Mouse (Mus musculus) intestine, embryonic 15.5 days (tissue): ENCODE measurements around the gene Ssb. TPM values are rescaled to one million over a fixed set of nuclear protein-coding genes. Genes with fewer than 3 reads are reported as not detected.

Source experiments
- ATAC-seq: fragments of 200-750 bp; cut with Nextera tagmentation; 2 replicates; pipeline ENCODE4 v1.8.0; 2017; ENCODE audit warnings: moderate TSS enrichment, moderate library complexity
- H3K27ac ChIP-seq: fragments of 300-500 bp; sonication (generic); 2 replicates; pipeline ENCODE4 v1.5.1; 2015; ENCODE audit warnings: mild to moderate bottlenecking, inconsistent platforms
- H3K27me3 ChIP-seq: fragments of 300-500 bp; sonication (generic); replicated peaks from 2 replicates; pipeline ENCODE4 v1.6.1; 2015; ENCODE audit warnings: inconsistent platforms
- H3K36me3 ChIP-seq: fragments of 300-500 bp; sonication (generic); 2 replicates; pipeline ENCODE4 v1.6.1; 2015; ENCODE audit warnings: inconsistent platforms
- H3K4me1 ChIP-seq: fragments of 300-500 bp; sonication (generic); replicated peaks from 2 replicates; pipeline ENCODE4 v1.6.1; 2015; ENCODE audit warnings: inconsistent platforms
- H3K4me2 ChIP-seq: fragments of 300-500 bp; sonication (generic); replicated peaks from 2 replicates; pipeline ENCODE4 v1.6.1; 2015; ENCODE audit warnings: mild to moderate bottlenecking, inconsistent platforms
- H3K4me3 ChIP-seq: fragments of 300-500 bp; sonication (generic); replicated peaks from 2 replicates; pipeline ENCODE4 v1.5.1; 2015; ENCODE audit warnings: inconsistent platforms
- H3K9ac ChIP-seq: fragments of 300-500 bp; sonication (generic); 2 replicates; pipeline ENCODE4 v1.6.1; 2015; ENCODE audit warnings: inconsistent platforms
- H3K9me3 ChIP-seq: fragments of 300-500 bp; sonication (generic); 2 replicates; pipeline ENCODE4 v1.6.1; 2016; ENCODE audit warnings: inconsistent platforms
- WGBS: fragments of 180-500 bp; shearing (Covaris S2); methylation state at CpG from one replicate; pipeline ENCODE4 v1.1.7; 2015; 5-methylcytosine and 5-hydroxymethylcytosine counted together
- polyA plus RNA-seq: library from polyadenylated mRNA; unstranded; fragments of >200 nt; fragmentation: Nextera tagmentation; extraction: Ambion mirVana; gene quantifications from 2 replicates; pipeline ENCODE4 v1.2.1, GENCODE M21; 2015

The Ssb gene
- polyA plus RNA-seq, 1 experiment from 2014 or later: 358 TPM

DNA sequence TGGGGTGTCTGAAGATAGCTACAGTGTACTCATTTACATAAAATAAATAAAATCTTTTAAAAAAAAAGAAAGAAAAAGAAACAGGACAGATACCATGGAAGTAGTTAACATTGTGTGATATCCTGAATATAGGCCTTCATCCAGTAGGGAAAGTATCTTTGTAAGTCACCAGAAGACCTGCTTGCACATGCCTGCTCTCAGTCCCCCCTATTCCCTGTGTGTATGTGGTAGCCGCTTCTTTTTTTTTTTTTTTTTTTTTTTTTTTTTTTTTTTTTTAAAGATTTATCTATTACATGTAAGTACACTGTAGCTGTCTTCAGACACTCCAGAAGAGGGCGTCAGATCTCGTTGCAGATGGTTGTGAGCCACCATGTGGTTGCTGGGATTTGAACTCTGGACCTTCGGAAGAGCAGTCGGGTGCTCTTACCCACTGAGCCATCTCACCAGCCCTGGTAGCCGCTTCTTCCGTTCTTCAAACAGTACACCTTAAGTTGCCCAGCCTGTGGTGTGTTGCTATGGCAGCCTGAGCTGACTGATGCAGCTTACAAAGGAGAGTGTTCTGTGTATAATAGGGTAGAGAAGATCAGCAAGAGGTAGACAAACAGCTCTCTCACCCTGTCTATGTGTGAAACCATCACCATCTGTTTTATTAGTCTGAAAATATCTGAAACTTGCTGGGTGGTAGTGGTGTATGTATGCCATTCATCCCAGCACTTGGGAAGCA, 24.0 kb upstream of the Ssb start:
- 0 out of 2 replicates have a peak, but pooled peaks have one; percentile 23 for ATAC-seq
- Histone ChIP-seq H3K9ac (no peak overlapping the region), H3K9me3 (no peaks in the 10 kb centered on the region), H3K27ac (no peak overlapping the region), H3K4me1 (no peaks in the 10 kb centered on the region), H3K27me3 (no peaks in the 10 kb centered on the region), H3K36me3 (0 out of 2 replicates have a peak, but pooled peaks cover 12% of the 10 kb centered on the region), H3K4me3 (no peak overlapping the region), H3K4me2 (no peak overlapping the region)
- WGBS: 75% methylated on average over 7 of the region's 7 CpGs

DNA sequence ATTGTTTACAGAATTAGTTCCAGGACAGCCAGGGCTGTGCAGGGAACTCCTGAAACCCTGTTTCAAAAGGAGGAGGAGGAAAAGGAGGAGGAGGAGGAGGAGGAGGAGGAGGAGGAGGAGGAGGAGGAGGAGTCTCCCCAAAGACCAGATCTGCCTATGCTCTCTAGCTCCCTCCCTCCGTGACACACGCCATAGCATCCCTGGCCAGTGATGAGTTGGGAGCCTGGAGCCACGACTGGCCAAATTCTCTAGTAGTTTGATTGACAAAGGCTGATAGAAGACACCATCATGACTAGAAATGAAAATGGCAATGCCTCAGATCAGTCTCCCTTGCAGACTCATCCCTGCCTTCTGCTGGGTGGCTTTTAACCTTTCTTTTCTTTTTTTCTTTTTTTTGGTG, 23.4 kb upstream of the Ssb start:
- Histone ChIP-seq H3K27ac (no peak overlapping the region), H3K36me3 (0 out of 2 replicates have a peak, but pooled peaks cover 12% of the 10 kb centered on the region), H3K4me2 (no peak overlapping the region), H3K27me3 (no peaks in the 10 kb centered on the region), H3K4me3 (no peak overlapping the region), H3K9ac (no peak overlapping the region), H3K4me1 (no peaks in the 10 kb centered on the region), H3K9me3 (no peaks in the 10 kb centered on the region)
- ATAC-seq: 0 out of 2 replicates have a peak, but pooled peaks have one; percentile 8
- WGBS: 40% methylated on average over 3 of the region's 3 CpGs

DNA sequence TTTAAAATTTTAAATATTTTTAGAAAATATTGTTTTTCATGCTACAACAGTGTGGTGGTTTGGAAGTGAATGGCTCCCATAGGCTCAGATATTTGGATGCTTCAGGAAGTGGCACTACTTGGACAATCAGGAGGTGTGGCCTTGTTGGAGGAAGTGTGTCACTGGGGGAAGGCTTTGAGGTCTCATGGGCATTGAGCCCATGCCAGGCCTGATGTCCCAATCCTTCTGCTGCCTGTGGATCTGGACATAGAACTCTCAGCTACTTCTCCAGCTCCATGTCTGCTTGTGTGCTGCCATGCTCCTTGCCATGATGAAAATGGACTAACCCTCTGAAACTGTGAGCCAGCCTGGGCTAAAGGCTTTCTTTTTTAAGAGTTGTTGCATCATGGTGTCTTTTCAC, 22.7 kb upstream of the Ssb start:
- no peak for ATAC-seq
- Histone ChIP-seq H3K27ac (no peak overlapping the region), H3K27me3 (no peaks in the 10 kb centered on the region), H3K4me2 (no peak overlapping the region), H3K9me3 (no peaks in the 10 kb centered on the region), H3K9ac (no peak overlapping the region), H3K4me3 (no peak overlapping the region), H3K36me3 (0 out of 2 replicates have a peak, but pooled peaks cover 11% of the 10 kb centered on the region), H3K4me1 (no peaks in the 10 kb centered on the region)

DNA sequence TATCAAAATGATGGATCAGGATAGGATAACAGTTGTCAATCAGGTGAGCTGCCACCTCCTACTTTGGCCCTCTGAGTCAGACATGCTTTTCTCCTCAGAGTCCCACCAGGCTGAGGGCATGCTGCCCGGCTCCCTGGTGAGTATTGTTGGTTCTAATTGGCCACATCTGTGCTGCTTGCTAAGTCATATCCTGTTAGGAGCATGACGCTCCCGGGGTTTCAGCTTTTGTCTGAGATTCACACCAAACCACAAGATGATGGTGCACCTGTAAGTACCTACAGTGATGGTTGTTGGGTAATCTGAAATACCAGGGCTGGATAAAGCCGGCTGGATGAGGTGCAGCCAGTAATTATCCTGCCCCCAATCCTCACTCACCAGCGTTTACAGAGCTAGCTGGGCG, 21.1 kb upstream of the Ssb start:
- no peak overlapping the region for H3K9ac ChIP-seq
- H3K9me3 ChIP-seq: no peaks in the 10 kb centered on the region
- no peaks in the 10 kb centered on the region for H3K27me3 ChIP-seq
- H3K27ac ChIP-seq: no peak overlapping the region
- 36% methylated on average over 6 of the region's 6 CpGs for WGBS
- H3K4me3 ChIP-seq: no peak overlapping the region
- H3K36me3 ChIP-seq: 0 out of 2 replicates have a peak, but pooled peaks cover 3% of the 10 kb centered on the region
- H3K4me2 ChIP-seq: no peak overlapping the region
- ATAC-seq: no peak
- no peaks in the 10 kb centered on the region for H3K4me1 ChIP-seq

DNA sequence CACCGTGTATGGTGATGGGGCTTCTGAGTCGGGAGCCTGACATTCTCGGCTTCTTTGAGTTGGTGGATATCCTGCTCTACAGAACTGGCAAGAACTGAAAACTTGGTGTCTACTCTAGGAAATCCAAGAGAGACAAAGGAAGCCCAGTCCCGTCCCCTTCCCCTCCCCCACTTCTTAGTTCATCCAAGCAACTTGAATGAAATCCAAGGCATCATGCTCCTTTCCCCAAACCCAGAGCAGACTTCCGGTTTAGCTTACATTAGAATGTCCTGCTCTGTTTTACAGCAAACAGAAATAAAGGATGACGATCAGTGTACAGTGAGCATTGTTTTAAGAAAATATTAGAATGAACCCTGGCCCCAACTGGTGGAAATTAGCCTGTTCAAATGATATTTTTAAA, 12.1 kb upstream of the Ssb start:
- no peak for ATAC-seq
- peak overlapping the region; percentile 22; the same call in 1 of the 2 replicates for H3K27ac ChIP-seq
- no peak overlapping the region for H3K9ac ChIP-seq
- no peak overlapping the region for H3K4me2 ChIP-seq
- no peaks in the 10 kb centered on the region for H3K27me3 ChIP-seq
- no peak overlapping the region for H3K4me3 ChIP-seq
- H3K4me1 ChIP-seq: no peaks in the 10 kb centered on the region
- WGBS: 68% methylated on average over 6 of the region's 6 CpGs
- H3K9me3 ChIP-seq: no peaks in the 10 kb centered on the region
- no peaks in the 10 kb centered on the region for H3K36me3 ChIP-seq

- Histone ChIP-seq H3K4me2 (no peak overlapping the region), H3K36me3 (no peaks in the 10 kb centered on the region), H3K4me3 (no peak overlapping the region), H3K27ac (no peak overlapping the region), H3K4me1 (no peaks in the 10 kb centered on the region), H3K9me3 (no peaks in the 10 kb centered on the region), H3K27me3 (no peaks in the 10 kb centered on the region), H3K9ac (no peak overlapping the region)
- WGBS: 69% methylated on average over 2 of the region's 2 CpGs
- ATAC-seq: peak; percentile 46
These were observed 9.8 kb upstream of the Ssb start for GRCm38 (mm10) chr2:69851427-69852058.

DNA sequence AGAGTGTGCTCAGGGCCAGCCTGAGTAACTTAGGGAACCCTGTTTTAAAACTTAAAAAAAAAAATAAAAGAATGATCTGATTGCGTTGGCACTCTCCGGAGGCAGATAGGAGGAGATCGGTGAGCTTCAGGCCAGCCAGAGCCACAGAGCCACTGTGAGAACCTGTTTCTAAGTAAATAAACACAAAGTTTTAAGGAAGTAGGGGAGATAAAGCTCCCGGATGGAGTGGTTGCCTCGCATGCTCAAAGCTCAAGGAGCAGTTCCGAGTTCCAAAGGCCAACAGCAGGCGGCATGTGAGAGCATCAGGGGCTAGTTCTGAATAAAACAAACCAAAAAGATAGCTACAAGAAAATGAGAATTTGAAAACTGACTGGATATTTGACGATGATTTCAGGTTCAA, 5.0 kb upstream of the Ssb start:
- Histone ChIP-seq H3K27ac (0 out of 2 replicates have a peak overlapping the region, but pooled peaks have one; percentile 22), H3K4me3 (no peak overlapping the region), H3K4me2 (no peak overlapping the region), H3K36me3 (no peaks in the 10 kb centered on the region), H3K9me3 (no peaks in the 10 kb centered on the region), H3K4me1 (0 out of 2 replicates have a peak, but pooled peaks cover 4% of the 10 kb centered on the region), H3K9ac (no peak overlapping the region), H3K27me3 (no peaks in the 10 kb centered on the region)
- WGBS: 35% methylated on average over 8 of the region's 8 CpGs
- ATAC-seq: peak; percentile 75

- Histone ChIP-seq H3K4me2 (no peak overlapping the region), H3K27me3 (no peaks in the 10 kb centered on the region), H3K27ac (no peak overlapping the region), H3K4me3 (no peak overlapping the region), H3K9ac (no peak overlapping the region), H3K4me1 (0 out of 2 replicates have a peak, but pooled peaks cover 4% of the 10 kb centered on the region), H3K36me3 (no peaks in the 10 kb centered on the region), H3K9me3 (no peaks in the 10 kb centered on the region)
- WGBS: 82% methylated on average over 1 of the region's 1 CpGs
- ATAC-seq: no peak
These were observed 3.5 kb upstream of the Ssb start for GRCm38 (mm10) chr2:69857882-69858281.

GRCm38 (mm10) chr2:69860972-69861452, 350 bp upstream of the Ssb start:
- ATAC-seq: peak; percentile 69

GRCm38 (mm10) chr2:69862117-69862657, 825 bp downstream of the Ssb start:
- Histone ChIP-seq H3K27ac (peak overlapping the region; percentile 90; the same call in 1 of the 2 replicates), H3K9me3 (no peaks in the 10 kb centered on the region), H3K4me1 (0 out of 2 replicates have a peak, but pooled peaks cover 4% of the 10 kb centered on the region), H3K27me3 (no peaks in the 10 kb centered on the region), H3K36me3 (no peaks in the 10 kb centered on the region), H3K4me3 (peak overlapping the region; percentile 100), H3K9ac (peak overlapping the region; percentile 100), H3K4me2 (peak overlapping the region; percentile 67)
- peak; percentile 22; the same call in 1 of the 2 replicates for ATAC-seq
- WGBS: under 1% methylated on average over 13 of the region's 13 CpGs

More at GRCm38 (mm10) chr2:69860972-69861452, 350 bp upstream of the Ssb start:
- Histone ChIP-seq H3K4me3 (peak overlapping the region; percentile 100), H3K27ac (peak overlapping the region; percentile 90), H3K36me3 (no peaks in the 10 kb centered on the region), H3K27me3 (no peaks in the 10 kb centered on the region), H3K4me1 (0 out of 2 replicates have a peak, but pooled peaks cover 4% of the 10 kb centered on the region), H3K4me2 (peak overlapping the region; percentile 67), H3K9me3 (no peaks in the 10 kb centered on the region), H3K9ac (peak overlapping the region; percentile 42)
- WGBS: 13% methylated on average over 12 of the region's 13 CpGs

GRCm38 (mm10) chr2:69883990-69884391, 22.6 kb downstream of the Ssb start:
- H3K4me3 ChIP-seq: no peak overlapping the region
- H3K27me3 ChIP-seq: no peaks in the 10 kb centered on the region
- 0 out of 2 replicates have a peak, but pooled peaks cover 2% of the 10 kb centered on the region for H3K4me1 ChIP-seq
- peak overlapping the region; percentile 71 for H3K4me2 ChIP-seq
- no peaks in the 10 kb centered on the region for H3K9me3 ChIP-seq
- 71% methylated on average over 2 of the region's 2 CpGs for WGBS
- ATAC-seq: no peak
- no peak overlapping the region for H3K27ac ChIP-seq
- H3K36me3 ChIP-seq: no peaks in the 10 kb centered on the region
- H3K9ac ChIP-seq: no peak overlapping the region

DNA sequence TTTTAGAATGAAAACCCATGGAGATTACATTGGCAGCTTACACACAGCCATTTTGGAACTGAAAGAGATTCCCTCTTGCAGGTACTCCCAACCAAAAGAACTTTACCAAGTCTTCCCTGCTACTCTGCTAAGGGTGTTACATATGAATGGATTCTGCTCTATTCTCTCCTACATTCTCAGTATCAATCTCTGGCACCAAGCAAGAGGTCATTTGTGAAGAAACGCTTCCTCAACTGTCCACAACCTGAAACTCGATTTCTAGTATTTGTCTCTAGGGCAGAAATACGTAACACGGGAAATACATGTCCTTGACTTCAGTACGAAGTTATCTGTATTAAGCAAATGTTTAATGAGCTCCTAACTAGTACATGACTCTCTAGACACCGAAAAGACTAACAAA, 23.2 kb downstream of the Ssb start:
- peak overlapping the region; percentile 71 for H3K4me2 ChIP-seq
- H3K27ac ChIP-seq: no peak overlapping the region
- no peaks in the 10 kb centered on the region for H3K36me3 ChIP-seq
- no peaks in the 10 kb centered on the region for H3K9me3 ChIP-seq
- no peak for ATAC-seq
- peak overlapping the region; percentile 63 for H3K4me3 ChIP-seq
- H3K27me3 ChIP-seq: no peaks in the 10 kb centered on the region
- no peak overlapping the region; the same call in 1 of the 2 replicates for H3K9ac ChIP-seq
- 0 out of 2 replicates have a peak, but pooled peaks cover 2% of the 10 kb centered on the region for H3K4me1 ChIP-seq
- 46% methylated on average over 6 of the region's 6 CpGs for WGBS
